Mouse (Mus musculus): ENCODE data around the gene St6galnac5. TPM values are rescaled to one million over a fixed set of nuclear protein-coding genes. Genes with fewer than 3 reads are reported as not detected.

Gene St6galnac5
- total RNA-seq, 2 experiments from 2014 or later, result 147 to 149 TPM

GRCm38 (mm10) chr3:152950914-152951313 is 31.1 kb downstream of the St6galnac5 start:
- no peak for DNase-seq (ENCODE audit: low spot score in 2 of 2)

GRCm38 (mm10) chr3:152950299-152950698 is 31.7 kb downstream of the St6galnac5 start:
- DNase-seq (ENCODE audit: low spot score in 2 of 2), result no peak

GRCm38 (mm10) chr3:152949233-152949777 is 32.7 kb downstream of the St6galnac5 start:
- no peak for DNase-seq (ENCODE audit: low spot score in 2 of 2)

GRCm38 (mm10) chr3:152948556-152948955 is 33.5 kb downstream of the St6galnac5 start:
- DNase-seq (ENCODE audit: low spot score in 2 of 2), result no peak

GRCm38 (mm10) chr3:152947031-152947640 is 34.9 kb downstream of the St6galnac5 start:
- DNase-seq (ENCODE audit: low spot score in 2 of 2), result no peak

- DNase-seq (ENCODE audit: low spot score in 2 of 2), result no peak
Observed at GRCm38 (mm10) chr3:152944766-152945165, 37.3 kb downstream of the St6galnac5 start.

GRCm38 (mm10) chr3:152942985-152943384 is 39.1 kb downstream of the St6galnac5 start:
- DNase-seq (ENCODE audit: low spot score in 2 of 2), result no peak

GRCm38 (mm10) chr3:152941671-152942070 is 40.4 kb downstream of the St6galnac5 start:
- no peak for DNase-seq (ENCODE audit: low spot score in 2 of 2)

GRCm38 (mm10) chr3:152936313-152936712 is 45.7 kb downstream of the St6galnac5 start:
- DNase-seq (ENCODE audit: low spot score in 2 of 2), result no peak

- DNase-seq (ENCODE audit: low spot score in 2 of 2), result no peak
Observed at GRCm38 (mm10) chr3:152933737-152934136, 48.3 kb downstream of the St6galnac5 start.

- no peak for DNase-seq (ENCODE audit: low spot score in 2 of 2)
Observed at GRCm38 (mm10) chr3:152932544-152932943, 49.5 kb downstream of the St6galnac5 start.

GRCm38 (mm10) chr3:152932096-152932495 is 50.0 kb downstream of the St6galnac5 start:
- no peak for DNase-seq (ENCODE audit: low spot score in 2 of 2)

GRCm38 (mm10) chr3:152931354-152931753 is 50.7 kb downstream of the St6galnac5 start:
- DNase-seq (ENCODE audit: low spot score in 2 of 2), result no peak

GRCm38 (mm10) chr3:152929788-152930281 is 52.2 kb downstream of the St6galnac5 start:
- no peak for DNase-seq (ENCODE audit: low spot score in 2 of 2)

- no peak for DNase-seq (ENCODE audit: low spot score in 2 of 2)
Observed at GRCm38 (mm10) chr3:152929256-152929787, 52.7 kb downstream of the St6galnac5 start.

- DNase-seq (ENCODE audit: low spot score in 2 of 2), result no peak
Observed at GRCm38 (mm10) chr3:152928287-152928975, 53.6 kb downstream of the St6galnac5 start.

- DNase-seq (ENCODE audit: low spot score in 2 of 2), result no peak
Observed at GRCm38 (mm10) chr3:152926166-152926565, 55.9 kb downstream of the St6galnac5 start.

GRCm38 (mm10) chr3:152925364-152925763 is 56.7 kb downstream of the St6galnac5 start:
- DNase-seq (ENCODE audit: low spot score in 2 of 2), result no peak

- DNase-seq (ENCODE audit: low spot score in 2 of 2), result no peak
Observed at GRCm38 (mm10) chr3:152923530-152923929, 58.5 kb downstream of the St6galnac5 start.

- no peak for DNase-seq (ENCODE audit: low spot score in 2 of 2)
Observed at GRCm38 (mm10) chr3:152920365-152920764, 61.7 kb downstream of the St6galnac5 start.

- DNase-seq (ENCODE audit: low spot score in 2 of 2), result no peak
Observed at GRCm38 (mm10) chr3:152919101-152919500, 62.9 kb downstream of the St6galnac5 start.

- DNase-seq (ENCODE audit: low spot score in 2 of 2), result no peak
Observed at GRCm38 (mm10) chr3:152917579-152917978, 64.5 kb downstream of the St6galnac5 start.
